Mouse (Mus musculus): ENCODE results near the gene Sult3a2. TPM values are rescaled to one million over a fixed set of nuclear protein-coding genes. Genes with fewer than 3 reads are reported as not detected.
A peak's percentile ranks its signal among the peaks of the same experiment; 100 is the strongest.

Sult3a2 gene
- polyA plus RNA-seq, 1 experiment from 2014 or later: not detected

DNA sequence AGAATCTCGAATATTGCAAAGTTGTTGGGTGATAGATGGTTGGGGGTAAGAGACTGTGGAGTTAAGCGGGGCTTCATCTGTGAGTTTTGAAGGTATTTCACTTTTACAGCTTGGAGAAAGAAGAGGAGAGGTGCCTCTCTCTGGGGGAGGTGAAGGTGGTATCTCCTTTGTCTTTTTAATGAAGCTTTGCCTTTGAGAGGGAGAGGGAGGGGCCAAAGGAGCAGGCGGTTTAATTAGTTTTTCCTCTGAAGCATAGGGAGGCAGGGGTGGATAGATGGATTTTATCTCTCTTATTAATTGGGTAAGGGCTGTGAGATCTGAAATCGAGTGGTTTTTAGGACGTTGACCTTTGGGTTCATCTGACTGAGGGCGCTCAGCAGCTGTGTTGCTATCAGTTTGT, 62.7 kb downstream of the Sult3a2 start:
- Histone ChIP-seq H3K36me3 (no peaks in the 10 kb centered on the region), H3K9me3 (no peaks in the 10 kb centered on the region), H3K4me1 (replicated peaks) (no peaks in the 10 kb centered on the region), H3K27ac (replicated peaks) (no peak overlapping the region), H3K27me3 (no peaks in the 10 kb centered on the region), H3K9ac (no peak overlapping the region), H3K4me3 (no peak overlapping the region), H3K4me2 (no peak overlapping the region)
- ATAC-seq (ENCODE audit: low read depth): no peak
- WGBS: 38% methylated on average over 6 of the region's 6 CpGs

DNA sequence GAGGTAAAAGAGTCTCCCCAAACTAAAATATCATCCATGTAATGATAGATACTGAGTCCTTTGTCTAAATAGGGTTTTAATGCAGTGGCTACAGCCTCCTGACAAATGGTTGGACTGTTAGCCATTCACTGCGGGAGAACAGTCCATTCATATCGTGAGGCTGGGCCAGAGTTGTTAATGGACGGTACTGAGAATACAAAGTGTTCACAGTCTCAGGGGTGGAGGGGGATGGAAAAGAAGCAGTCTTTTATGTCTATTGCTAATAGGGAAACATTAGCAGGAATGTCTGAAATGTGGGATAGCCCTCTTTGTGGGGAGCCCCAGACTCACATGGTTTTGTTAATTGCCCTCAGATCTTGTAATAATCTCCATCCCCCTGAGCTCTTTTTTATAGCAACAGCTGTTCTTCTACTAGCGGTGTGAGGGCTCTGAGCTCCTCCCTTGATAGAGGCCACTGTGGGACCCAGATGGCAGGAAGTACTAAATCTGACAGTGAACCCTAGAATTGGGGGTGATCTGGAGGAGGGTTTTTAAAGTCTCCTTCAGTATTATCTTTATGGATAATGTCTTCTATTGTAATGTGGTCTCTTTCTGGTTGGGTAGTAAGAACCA, 64.6 kb downstream of the Sult3a2 start:
- H3K9ac ChIP-seq: no peak overlapping the region
- no peak overlapping the region for H3K4me3 ChIP-seq
- no peaks in the 10 kb centered on the region for H3K9me3 ChIP-seq
- no peak overlapping the region for H3K27ac ChIP-seq (replicated peaks)
- H3K4me1 ChIP-seq (replicated peaks): no peaks in the 10 kb centered on the region
- WGBS: 33% methylated on average over 4 of the region's 4 CpGs
- H3K36me3 ChIP-seq: no peaks in the 10 kb centered on the region
- peak; percentile 72 for ATAC-seq (ENCODE audit: low read depth)
- no peaks in the 10 kb centered on the region for H3K27me3 ChIP-seq
- H3K4me2 ChIP-seq: no peak overlapping the region

Other genes with a start within 250 kb of the Sult3a2 start
- gene Clvs2, start 161.9 kb downstream of the Sult3a2 start, polyA plus RNA-seq (2015; fragmentation: Nextera tagmentation; extraction: Ambion mirVana): 13.4 and 15.5 TPM in 2 replicates
- not detected in 2 replicates for gene Sult3a1, start 71.0 kb upstream of the Sult3a2 start, polyA plus RNA-seq (2015; fragmentation: Nextera tagmentation; extraction: Ambion mirVana)
- gene Rsph4a, start 118.4 kb upstream of the Sult3a2 start, polyA plus RNA-seq (2015; fragmentation: Nextera tagmentation; extraction: Ambion mirVana): 0.21 and 0.25 TPM in 2 replicates
- 24.5 and 25.9 TPM in 2 replicates for gene Zup1, start 164.6 kb upstream of the Sult3a2 start, polyA plus RNA-seq (2015; fragmentation: Nextera tagmentation; extraction: Ambion mirVana)
- gene Rwdd1, start 232.9 kb upstream of the Sult3a2 start, polyA plus RNA-seq (2015; fragmentation: Nextera tagmentation; extraction: Ambion mirVana): 128 and 141 TPM in 2 replicates

Measured in neural tube, embryonic 13.5 days (tissue).